Mouse (Mus musculus) thymus, adult 2 months (tissue): ENCODE measurements around the gene Irf2. TPM values are rescaled to one million over a fixed set of nuclear protein-coding genes. Genes with fewer than 3 reads are reported as not detected.

Source experiments
- DNase-seq: peaks from one replicate; pipeline ENCODE4 v3.0.0; 2021
- H3K27ac ChIP-seq: fragments of 200-500 bp; 2 replicates; pipeline ENCODE4 v1.5.1; 2012; ENCODE audit warnings: low read length, control low read depth; ENCODE audit not compliant: control insufficient read depth, insufficient read depth
- H3K27me3 ChIP-seq: fragments of 200-500 bp; 2 replicates; pipeline ENCODE4 v1.6.1; 2012; ENCODE audit warnings: mild to moderate bottlenecking, low read length, moderate library complexity, mixed read lengths; ENCODE audit not compliant: control insufficient read depth, insufficient read depth
- H3K36me3 ChIP-seq: fragments of 200-500 bp; 2 replicates; pipeline ENCODE4 v1.6.1; 2012; ENCODE audit warnings: mild to moderate bottlenecking, low read length, moderate library complexity; ENCODE audit not compliant: control insufficient read depth, insufficient read depth
- H3K4me1 ChIP-seq: fragments of 200-500 bp; replicated peaks from 2 replicates; pipeline ENCODE4 v1.6.1; 2012; ENCODE audit warnings: low read length; ENCODE audit not compliant: control insufficient read depth, insufficient read depth
- H3K4me3 ChIP-seq: fragments of 200-500 bp; 2 replicates; pipeline ENCODE4 v1.5.1; 2012; ENCODE audit warnings: mild to moderate bottlenecking, low read length, control low read depth, moderate library complexity; ENCODE audit not compliant: control insufficient read depth, insufficient read depth
- CTCF ChIP-seq: fragments of 200-500 bp; IDR thresholded peaks from 2 replicates; pipeline ENCODE4 v1.5.1; 2012; ENCODE audit warnings: mild to moderate bottlenecking, control low read depth, low read length, moderate library complexity, borderline replicate concordance; ENCODE audit not compliant: control insufficient read depth, poor library complexity, insufficient read depth; ENCODE audit errors: extremely low read depth
- POLR2A ChIP-seq: fragments of 200-500 bp; IDR thresholded peaks from 2 replicates; pipeline ENCODE4 v1.6.1; 2012; ENCODE audit warnings: mild to moderate bottlenecking, low read length, control low read depth, moderate library complexity; ENCODE audit not compliant: control insufficient read depth, poor library complexity, insufficient read depth; ENCODE audit errors: extremely low read depth
- WGBS: fragments of 180-500 bp; shearing (Covaris S2); methylation state at CpG from one replicate; pipeline ENCODE4 v1.1.7; 2018; 5-methylcytosine and 5-hydroxymethylcytosine counted together
- polyA plus RNA-seq: library from polyadenylated mRNA; depleted of rRNA; stranded (reverse); fragments of >200 nt; gene quantifications from 2 replicates; pipeline ENCODE4 v1.2.3, GENCODE M21; 2012

Irf2 gene
- polyA plus RNA-seq, 1 experiment, result 29.8 TPM

DNA sequence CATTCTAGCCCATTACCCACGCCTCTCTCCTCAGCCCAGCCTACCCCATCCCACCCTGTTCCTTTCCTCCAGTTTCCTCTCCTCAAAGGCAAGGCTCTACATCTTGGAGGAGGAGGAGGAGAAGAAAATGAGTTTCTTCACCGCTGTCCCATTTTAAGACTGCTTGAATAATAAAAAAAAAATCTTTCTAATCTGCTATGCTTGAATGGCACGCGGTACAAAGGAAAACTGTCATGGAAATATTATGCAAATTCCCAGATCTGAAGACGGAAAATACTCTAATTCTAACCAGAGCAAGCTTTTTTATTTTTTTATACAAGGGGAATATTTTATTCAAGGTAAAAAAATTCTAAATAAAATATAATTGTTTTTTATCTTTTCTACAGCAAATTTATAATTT, 107.4 kb downstream of the Irf2 start:
- H3K36me3 ChIP-seq, result peaks cover 9% of the 10 kb centered on the region
- H3K27ac ChIP-seq, result no peak overlapping the region
- no peaks in the 10 kb centered on the region for H3K27me3 ChIP-seq
- no peak overlapping the region for H3K4me3 ChIP-seq
- H3K4me1 ChIP-seq, result peaks cover 33% of the 10 kb centered on the region
- WGBS, result 96% methylated on average over 5 of the region's 5 CpGs
- DNase-seq, result no peak
- no peak for TF ChIP-seq POLR2A
- no peak for TF ChIP-seq CTCF

GRCm38 (mm10) chr8:46848011-46848641, 108.6 kb downstream of the Irf2 start:
- no peak overlapping the region for H3K4me3 ChIP-seq
- H3K36me3 ChIP-seq, result peaks cover 9% of the 10 kb centered on the region
- H3K27ac ChIP-seq, result no peak overlapping the region
- TF ChIP-seq POLR2A (no peak), CTCF (no peak)
- WGBS, result 98% methylated on average over 6 of the region's 6 CpGs
- peaks cover 36% of the 10 kb centered on the region for H3K4me1 ChIP-seq
- H3K27me3 ChIP-seq, result no peaks in the 10 kb centered on the region
- no peak for DNase-seq

DNA sequence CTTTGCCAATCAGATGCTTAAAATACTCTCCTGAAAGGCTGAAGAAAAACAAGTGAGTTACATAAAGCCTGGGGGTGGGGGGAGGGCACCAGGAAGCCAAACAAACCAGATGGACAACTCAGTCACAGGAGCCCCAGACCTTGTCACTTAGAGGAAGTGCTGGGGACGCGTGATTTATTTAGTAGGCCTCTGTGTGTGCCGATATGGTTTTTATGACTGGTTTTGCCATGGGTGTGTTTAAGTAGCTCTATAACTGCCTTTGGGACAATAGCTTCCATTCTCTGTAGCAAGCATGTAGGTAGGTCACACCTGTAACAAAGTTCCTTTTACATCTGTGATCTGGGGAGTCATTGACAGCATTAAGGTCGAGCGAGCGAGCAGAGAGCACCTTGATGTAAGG, 109.4 kb downstream of the Irf2 start:
- no peak for DNase-seq
- TF ChIP-seq CTCF, result no peak
- no peak for TF ChIP-seq POLR2A
- Histone ChIP-seq H3K27ac (no peak overlapping the region), H3K4me1 (peaks cover 36% of the 10 kb centered on the region), H3K4me3 (no peak overlapping the region), H3K36me3 (peaks cover 9% of the 10 kb centered on the region), H3K27me3 (no peaks in the 10 kb centered on the region)
- WGBS, result 68% methylated on average over 6 of the region's 6 CpGs

DNA sequence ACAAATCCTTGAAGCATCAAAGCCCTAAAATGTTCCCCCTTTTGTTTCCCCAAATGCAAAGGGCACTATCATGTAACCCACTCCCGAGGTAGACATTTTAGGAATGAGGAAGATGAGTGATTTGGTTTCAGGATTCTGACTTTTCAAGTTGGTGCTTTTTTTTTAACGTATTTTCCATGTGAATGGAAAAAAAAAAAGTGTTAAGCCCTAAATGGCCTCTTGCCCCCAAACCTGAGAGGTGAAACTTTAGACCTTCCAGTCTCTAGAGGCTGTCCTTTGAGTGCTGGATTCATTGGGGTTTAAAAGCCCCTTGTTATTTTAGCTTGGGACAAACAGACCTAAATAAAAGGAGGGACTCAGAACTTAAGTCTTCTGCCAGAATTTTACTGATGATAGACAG, 109.9 kb downstream of the Irf2 start:
- H3K36me3 ChIP-seq, result peaks cover 9% of the 10 kb centered on the region
- no peak overlapping the region for H3K4me3 ChIP-seq
- H3K27me3 ChIP-seq, result no peaks in the 10 kb centered on the region
- TF ChIP-seq CTCF, result no peak
- no peak for TF ChIP-seq POLR2A
- WGBS, result 47% methylated on average over 2 of the region's 2 CpGs
- no peak for DNase-seq
- peaks cover 31% of the 10 kb centered on the region for H3K4me1 ChIP-seq
- no peak overlapping the region for H3K27ac ChIP-seq

- no peak overlapping the region for H3K27ac ChIP-seq
- TF ChIP-seq POLR2A (no peak), CTCF (no peak)
- H3K4me3 ChIP-seq, result no peak overlapping the region
- peaks cover 23% of the 10 kb centered on the region for H3K4me1 ChIP-seq
- H3K36me3 ChIP-seq, result peaks cover 9% of the 10 kb centered on the region
- H3K27me3 ChIP-seq, result no peaks in the 10 kb centered on the region
- 68% methylated on average over 6 of the region's 6 CpGs for WGBS
- no peak for DNase-seq
Observed at GRCm38 (mm10) chr8:46850258-46850897, 110.8 kb downstream of the Irf2 start.

- WGBS, result 34% methylated on average over 4 of the region's 4 CpGs
- Histone ChIP-seq H3K4me1 (peaks cover 19% of the 10 kb centered on the region), H3K27ac (no peak overlapping the region), H3K36me3 (peaks cover 3% of the 10 kb centered on the region), H3K27me3 (no peaks in the 10 kb centered on the region), H3K4me3 (no peak overlapping the region)
- TF ChIP-seq CTCF (no peak), POLR2A (no peak)
- DNase-seq, result peak; percentile 14
Observed at GRCm38 (mm10) chr8:46851560-46851959, 112.0 kb downstream of the Irf2 start.
